Mouse (Mus musculus) embryo, embryonic 10.5 days (tissue): ENCODE data around the gene Furin.

Experiments used
- DNase-seq: peaks from one replicate; pipeline ENCODE4 v3.0.0-alpha.2; 2015; ENCODE audit warnings: low spot score

Furin gene

GRCm38 (mm10) chr7:80427730-80428129 is 22.5 kb upstream of the Furin start:
- no peak for DNase-seq

GRCm38 (mm10) chr7:80426363-80426762 is 21.1 kb upstream of the Furin start:
- no peak for DNase-seq

GRCm38 (mm10) chr7:80424722-80425121 is 19.5 kb upstream of the Furin start:
- DNase-seq, result no peak

- no peak for DNase-seq
Observed at GRCm38 (mm10) chr7:80422759-80423480, 17.7 kb upstream of the Furin start.

GRCm38 (mm10) chr7:80421576-80421975 is 16.3 kb upstream of the Furin start:
- DNase-seq, result no peak

- DNase-seq, result no peak
Observed at GRCm38 (mm10) chr7:80420586-80420985, 15.3 kb upstream of the Furin start.

- DNase-seq, result no peak
Observed at GRCm38 (mm10) chr7:80419278-80419677, 14.0 kb upstream of the Furin start.

- DNase-seq, result no peak
Observed at GRCm38 (mm10) chr7:80418036-80418435, 12.8 kb upstream of the Furin start.

GRCm38 (mm10) chr7:80417601-80418000 is 12.4 kb upstream of the Furin start:
- no peak for DNase-seq

GRCm38 (mm10) chr7:80416969-80417368 is 11.7 kb upstream of the Furin start:
- DNase-seq, result no peak

GRCm38 (mm10) chr7:80414303-80414855 is 9.1 kb upstream of the Furin start:
- no peak for DNase-seq

GRCm38 (mm10) chr7:80413512-80414302 is 8.5 kb upstream of the Furin start:
- no peak for DNase-seq

GRCm38 (mm10) chr7:80412781-80413180 is 7.5 kb upstream of the Furin start:
- DNase-seq, result no peak

GRCm38 (mm10) chr7:80412279-80412678 is 7.0 kb upstream of the Furin start:
- no peak for DNase-seq

- DNase-seq, result no peak
Observed at GRCm38 (mm10) chr7:80410380-80410779, 5.1 kb upstream of the Furin start.

- DNase-seq, result no peak
Observed at GRCm38 (mm10) chr7:80407712-80408111, 2.5 kb upstream of the Furin start.

- DNase-seq, result no peak
Observed at GRCm38 (mm10) chr7:80406186-80406585, 950 bp upstream of the Furin start.

- no peak for DNase-seq
Observed at GRCm38 (mm10) chr7:80404101-80404894, 938 bp downstream of the Furin start.

- no peak for DNase-seq
Observed at GRCm38 (mm10) chr7:80403551-80403950, 1.7 kb downstream of the Furin start.

- peak; percentile 78 for DNase-seq
Observed at GRCm38 (mm10) chr7:80402651-80403321, 2.5 kb downstream of the Furin start.

GRCm38 (mm10) chr7:80401860-80402641 is 3.2 kb downstream of the Furin start:
- DNase-seq, result peak; percentile 52
